13 mouse cellular contexts compared by ENCODE assay signal in genomic region chr11:67811535-67811934, GRCm38 (mm10). TPM values are rescaled to one million over a fixed set of nuclear protein-coding genes. Genes with fewer than 3 reads are reported as not detected.
A peak's percentile ranks its signal among the peaks of the same experiment; 100 is the strongest.
DNase-seq lines count a peak whose midpoint lies in the region.
"Had no signal": no experiment of that assay in that cellular context is flagged by ENCODE, and none has a peak within 500 bp of the region (broad histone marks: within the 10 kb centered on the region; RNA-seq: fewer than 3 reads in every experiment).

No protein-coding gene starts in this region.

- peak; percentile 45 to 73 for DNase-seq in cerebellum, postnatal 25 days
- no peak for DNase-seq in cerebellum, adult 11-12 months
- peak; percentile 57 for DNase-seq in kidney, postnatal 4 days
- DNase-seq in kidney, adult 9 months: no peak
- DNase-seq in urinary bladder, postnatal 14 days (ENCODE audit: low spot score): peak; percentile 20
- no peak for DNase-seq in urinary bladder, adult 2 months (ENCODE audit: low spot score)
- DNase-seq in layer of hippocampus, postnatal 10 days (ENCODE audit: low spot score in 2 of 2): no peak
- DNase-seq in spleen, postnatal 10 days (ENCODE audit: low spot score in 2 of 2): no peak
- DNase-seq: heart, postnatal 36 days had no signal

RNA-seq across cellular contexts. Expression of gene Dhrs7c, which starts 13.5 kb away (rescaled TPM):
- polyA plus RNA-seq in urinary bladder, adult 2 months (2012; rRNA removed): 0.94 and 1.2 TPM in 2 replicates
- under 1 TPM in 1 of 2 experiments, not detected in 1; 0.87 TPM for total RNA-seq in layer of hippocampus, postnatal 10 days (2021)
- polyA plus RNA-seq: activated CD4-positive, CD25-positive, alpha-beta regulatory T cell, adult 4 months; stomach, embryonic 14.5 days had no signal

RNA-seq across cellular contexts. Expression of gene Gsg1l2, which starts 37.1 kb away (rescaled TPM):
- 0.08 and 0.12 TPM in 2 replicates for polyA plus RNA-seq in urinary bladder, adult 2 months (2012; rRNA removed)
- total RNA-seq in layer of hippocampus, postnatal 10 days (2021): not detected
- total RNA-seq: gastrocnemius, adult 8-10 months; heart, postnatal 36 days had no signal
- polyA plus RNA-seq: activated CD4-positive, CD25-positive, alpha-beta regulatory T cell, adult 4 months; limb, embryonic 15.5 days; stomach, embryonic 14.5 days had no signal

RNA-seq across cellular contexts. Expression of gene Glp2r, which starts 40.6 kb away (rescaled TPM):
- polyA plus RNA-seq in urinary bladder, adult 2 months (2012; rRNA removed): 6.7 and 8.0 TPM in 2 replicates
- under 1 TPM; 0.43 to 0.54 TPM for total RNA-seq in layer of hippocampus, postnatal 10 days (2021)
- total RNA-seq: heart, postnatal 36 days had no signal
- polyA plus RNA-seq: activated CD4-positive, CD25-positive, alpha-beta regulatory T cell, adult 4 months had no signal

Comparison
In these comparisons a context has a peak if more than half of its experiments do, and no peak if none do; other contexts are left out.
1. DNase-seq: peak in cerebellum, postnatal 25 days (2 of 2), kidney, postnatal 4 days (2 of 2) and urinary bladder, postnatal 14 days (single experiment); none in cerebellum, adult 11-12 months (single experiment), kidney, adult 9 months (single experiment), urinary bladder, adult 2 months (single experiment), layer of hippocampus, postnatal 10 days (0 of 2) and spleen, postnatal 10 days (0 of 2).